Mouse (Mus musculus) embryonic fibroblast, embryonic 13.5 days (primary cell): ENCODE data around the gene Pttg1ip.

Experiments
- CTCF ChIP-seq: IDR thresholded peaks from 2 replicates; pipeline ENCODE4 v1.5.1; 2011; ENCODE audit warnings: mild to moderate bottlenecking, control low read depth, low read length, moderate library complexity, borderline replicate concordance; ENCODE audit not compliant: insufficient read depth
- POLR2A ChIP-seq: IDR thresholded peaks from 2 replicates; pipeline ENCODE4 v1.6.1; 2011; ENCODE audit warnings: low read depth, mild to moderate bottlenecking, control low read depth, low read length, moderate library complexity

DNA sequence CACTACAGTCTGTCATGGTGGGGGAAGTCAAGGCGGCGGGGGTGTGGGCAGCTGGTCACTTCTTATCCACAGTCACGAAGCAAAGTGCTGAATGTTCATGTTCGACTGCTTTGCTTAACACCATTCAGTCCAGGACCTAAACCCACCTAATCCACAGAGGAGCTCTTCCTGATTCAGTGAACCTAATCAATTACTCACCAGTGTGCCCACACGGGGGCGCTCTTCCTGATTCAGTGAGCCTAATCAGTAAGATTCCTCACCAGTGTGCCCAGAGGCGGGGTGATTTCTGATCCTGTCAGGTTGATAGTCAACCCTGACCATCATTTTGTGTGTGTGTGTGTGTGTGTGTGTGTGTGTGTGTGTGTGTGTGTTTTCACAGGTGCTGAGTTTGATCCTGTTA lies 38.3 kb upstream of the Pttg1ip start:
- TF ChIP-seq CTCF: no peak
- no peak for TF ChIP-seq POLR2A
